Mouse (Mus musculus) urinary bladder, postnatal 0 days (tissue): ENCODE measurements around the gene Tepsin. TPM values are rescaled to one million over a fixed set of nuclear protein-coding genes. Genes with fewer than 3 reads are reported as not detected.

Experiments
- microRNA-seq: library from miRNA; unstranded; fragments of <30 nt; microRNA quantifications from one replicate; pipeline ENCODE4, GENCODE M21; 2016
- polyA plus RNA-seq: library from polyadenylated mRNA; unstranded; fragments of >200 nt; fragmentation: Nextera tagmentation; extraction: Ambion mirVana; gene quantifications from 2 replicates; pipeline ENCODE4 v1.2.1, GENCODE M21; 2015

The Tepsin gene
- polyA plus RNA-seq, result 10.1 and 10.2 TPM in 2 replicates

DNA sequence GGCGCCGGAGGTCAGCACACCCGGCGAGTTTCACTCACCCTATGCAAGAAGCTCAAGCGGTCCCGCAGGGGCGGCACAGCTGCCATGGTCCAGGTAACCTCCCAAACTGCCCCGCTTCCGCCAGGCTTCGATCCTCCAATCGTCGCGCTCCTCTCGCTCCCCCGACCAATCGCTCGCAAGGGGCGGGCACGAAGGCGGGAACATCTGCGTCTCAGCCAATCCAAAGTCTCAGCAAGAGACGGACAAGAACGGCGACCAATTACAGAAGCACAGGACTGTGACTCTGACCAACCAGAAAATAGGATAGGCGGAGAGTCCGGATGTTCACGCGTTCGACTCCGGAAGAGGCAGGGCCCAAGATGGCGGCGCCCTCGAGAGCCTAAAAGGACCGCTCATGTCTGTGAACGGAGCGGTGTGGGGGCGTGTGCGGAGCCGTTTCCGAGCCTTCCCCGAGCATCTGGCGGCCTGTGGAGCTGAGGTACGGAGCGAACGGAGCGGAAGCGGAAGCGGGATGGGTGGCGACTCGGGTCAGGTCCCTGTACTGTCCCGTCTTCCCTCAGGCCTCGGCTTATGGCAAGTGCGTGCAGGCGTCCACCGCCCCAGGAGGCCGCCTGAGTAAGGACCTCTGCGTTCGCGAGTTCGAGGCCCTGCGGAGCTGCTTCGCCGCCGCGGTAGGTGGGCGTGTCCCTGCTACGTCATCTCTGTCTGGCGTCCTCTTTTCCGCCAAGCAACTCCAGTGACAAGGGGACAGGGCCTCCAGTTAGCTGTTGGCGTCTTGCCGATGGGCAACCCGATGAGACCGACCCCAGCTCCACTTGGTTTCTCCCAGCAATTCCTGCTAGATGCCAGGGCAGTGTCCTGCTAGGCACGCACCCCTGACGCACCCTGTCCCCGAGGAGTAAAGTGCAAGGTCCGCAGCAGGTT lies at the start of gene Tepsin, which contains the start of gene Ndufaf8:
Gene Tepsin, minus strand, starts transcription at position 144 of the 924 bp plus-strand sequence.
Gene Ndufaf8, plus strand, starts transcription at position 341 of the 924 bp plus-strand sequence.

DNA sequence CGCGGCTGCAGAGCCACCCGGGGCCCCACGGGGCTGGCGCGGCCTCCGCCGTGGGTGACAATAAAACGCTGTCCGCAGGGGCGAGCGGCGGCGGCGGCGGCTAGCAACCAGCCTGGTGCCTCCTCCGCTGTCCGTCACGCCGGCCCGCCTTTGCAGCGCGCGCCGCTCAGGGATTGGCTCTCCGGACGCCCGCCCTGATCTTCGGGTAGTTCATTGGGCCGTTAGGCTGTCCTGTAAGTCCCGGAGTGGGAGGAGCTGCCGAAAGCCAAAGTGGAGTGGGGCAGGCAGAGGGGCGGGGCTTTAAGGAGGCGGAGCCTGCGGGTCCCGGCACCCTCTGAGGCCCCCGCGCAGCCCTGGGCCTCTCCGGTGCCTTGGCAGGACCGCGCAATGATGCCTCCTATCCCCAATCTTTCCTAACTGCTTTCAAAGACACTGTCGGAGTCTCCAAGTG lies 11.8 kb downstream of the Tepsin start, which contains the start of gene Cep131:
Gene Cep131, minus strand, starts transcription at position 126 of the 451 bp plus-strand sequence.

DNA sequence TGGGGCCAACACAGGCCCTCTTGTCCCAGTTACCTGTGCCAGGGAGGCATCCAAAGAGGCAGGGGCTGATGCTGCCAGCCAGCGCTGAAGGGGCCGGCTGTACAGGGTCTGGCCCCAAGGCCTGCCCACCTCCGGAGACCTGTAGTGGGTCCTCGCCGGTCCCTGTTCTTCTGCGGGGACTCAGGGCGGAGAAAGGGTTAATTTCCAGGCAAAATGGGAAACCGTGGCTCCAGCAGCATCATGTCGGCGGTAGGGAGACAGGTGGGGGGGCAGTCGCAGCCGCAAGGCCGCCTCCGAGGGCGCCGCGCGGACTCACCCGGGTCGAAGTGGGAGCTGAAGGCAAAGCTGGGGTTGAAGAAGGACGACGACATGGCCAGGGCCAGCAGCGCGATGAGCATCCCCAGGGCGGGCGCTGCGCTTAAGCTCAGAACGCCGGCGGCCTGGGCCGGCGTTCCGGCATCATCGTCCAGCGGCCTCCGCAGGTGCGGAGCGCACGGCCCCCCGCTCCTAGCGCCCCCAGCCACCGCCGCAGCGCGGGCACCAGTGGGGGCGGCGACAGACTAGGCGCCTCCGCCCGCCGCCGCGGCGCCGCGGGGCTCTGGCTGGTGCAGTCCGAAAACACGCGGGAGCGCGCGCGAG lies 51.9 kb downstream of the Tepsin start, which contains the start of gene Aatk:
Gene Aatk, minus strand, starts transcription at position 615 of the 639 bp plus-strand sequence.

Small RNA genes within 50 kb of the gene (microRNA-seq; reads per million reads assigned to microRNA genes)
- not detected for gene Gm25948

Other genes with a start within 250 kb of the Tepsin start
- gene Chmp6, start 185.3 kb downstream of the Tepsin start, polyA plus RNA-seq, result 67.6 and 71.7 TPM in 2 replicates
- 14.0 and 17.3 TPM in 2 replicates for gene Baiap2, start 156.0 kb downstream of the Tepsin start, polyA plus RNA-seq
- 1.4 and 1.7 TPM in 2 replicates for gene Aatk, start 51.6 kb downstream of the Tepsin start, polyA plus RNA-seq
- 6.5 and 7.0 TPM in 2 replicates for gene Cep131, start 11.9 kb downstream of the Tepsin start, polyA plus RNA-seq
- 86.2 and 95.8 TPM in 2 replicates for gene Ndufaf8, start 197 bp upstream of the Tepsin start, polyA plus RNA-seq
- gene Slc38a10, start 52.6 kb upstream of the Tepsin start, polyA plus RNA-seq, result 48.3 and 51.8 TPM in 2 replicates
- gene Bahcc1, start 134.2 kb upstream of the Tepsin start, polyA plus RNA-seq, result 1.5 and 1.6 TPM in 2 replicates
- 2,099 and 2,365 TPM in 2 replicates for gene Actg1, start 249.8 kb upstream of the Tepsin start, polyA plus RNA-seq